Mouse (Mus musculus) kidney, postnatal 4 days (tissue): ENCODE results near the gene Slc6a17.

Experiments used
- DNase-seq, 2 experiments: peaks; one replicate each; pipeline ENCODE4 v3.0.0; 2021; ENCODE audit warnings: mixed read lengths in 2 of 2

The Slc6a17 gene

DNA sequence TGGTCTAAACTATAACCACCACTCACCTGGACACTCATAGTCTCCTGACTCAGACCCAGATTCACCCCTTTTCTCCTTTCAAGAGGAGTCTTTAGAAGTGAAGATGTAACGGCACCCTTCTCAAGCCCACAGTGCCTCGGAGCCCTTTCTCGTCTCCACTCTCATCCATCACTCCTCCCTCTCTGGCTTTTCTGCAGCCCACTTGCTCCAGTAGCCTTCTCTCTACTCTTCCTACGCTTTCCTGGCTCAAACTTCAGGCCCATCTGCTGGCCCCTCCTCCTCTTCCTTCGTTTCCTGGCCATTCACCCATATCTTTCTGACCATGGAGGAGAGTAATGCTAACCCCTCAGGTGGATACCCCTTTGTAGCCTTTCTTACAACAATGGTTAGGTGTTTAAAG lies 3.1 kb upstream of the Slc6a17 start:
- DNase-seq, result no peak

DNA sequence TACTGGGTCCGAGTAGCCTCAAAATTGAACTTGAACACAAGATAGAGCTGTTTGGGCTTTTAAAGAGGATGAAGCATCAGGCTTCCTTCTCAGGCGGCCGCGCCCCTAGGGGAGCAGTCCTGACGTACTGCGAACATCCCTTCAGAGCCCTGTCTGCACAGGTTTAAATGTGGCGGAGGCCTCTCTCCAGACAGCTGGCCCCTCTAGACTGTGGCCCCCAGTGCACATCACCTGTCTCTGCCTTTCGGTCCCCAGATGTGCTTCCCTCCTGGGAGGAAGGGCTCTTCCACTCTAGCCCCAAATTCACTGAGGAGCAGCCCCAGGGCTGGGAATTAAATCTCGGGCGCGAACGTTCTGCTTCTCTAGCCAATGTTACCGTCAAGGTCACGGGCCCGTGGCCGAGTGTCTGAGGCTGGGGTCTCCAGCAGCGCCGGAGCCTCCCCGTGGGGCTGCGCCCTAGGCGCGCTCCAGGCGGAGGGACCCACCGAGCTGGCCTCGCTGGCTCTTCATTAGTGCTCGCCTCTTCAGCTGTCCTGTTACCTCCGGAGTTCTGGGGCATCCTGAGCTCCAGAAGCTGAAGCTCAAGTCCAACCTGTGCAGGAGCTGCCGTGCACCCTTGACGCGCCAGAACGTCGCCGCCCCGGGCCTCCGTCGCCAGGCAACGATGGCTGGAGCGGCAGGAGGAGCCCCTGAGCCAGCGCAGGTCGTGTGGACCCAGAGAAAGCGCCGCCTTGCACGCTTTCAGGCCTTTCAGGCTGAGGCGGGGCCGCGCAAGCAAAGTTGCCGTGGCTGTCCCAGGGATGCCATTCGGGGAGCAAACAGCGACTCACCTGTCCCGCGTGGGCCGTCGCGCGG lies 815 bp downstream of the Slc6a17 start:
- DNase-seq, result peak; percentile 59 to 73

DNA sequence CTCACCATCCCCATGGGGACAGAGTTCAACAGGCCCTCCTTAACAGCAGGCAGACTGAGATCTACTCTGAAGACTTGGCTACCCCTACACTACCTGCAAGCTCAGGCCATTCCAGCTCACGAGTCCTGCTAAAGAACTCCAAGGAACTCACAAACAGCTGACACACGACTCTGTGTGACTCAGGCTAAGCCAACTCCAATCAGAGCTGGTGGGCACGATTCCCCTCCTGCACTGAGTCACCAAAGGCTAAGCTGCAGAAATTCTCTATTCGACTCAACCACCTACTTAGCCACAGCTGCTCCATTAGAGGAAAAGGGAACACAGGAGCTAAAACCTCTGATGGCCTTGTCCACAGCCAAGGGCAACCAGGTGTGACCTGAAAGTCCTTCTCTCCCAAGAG lies 1.8 kb downstream of the Slc6a17 start:
- no peak for DNase-seq

DNA sequence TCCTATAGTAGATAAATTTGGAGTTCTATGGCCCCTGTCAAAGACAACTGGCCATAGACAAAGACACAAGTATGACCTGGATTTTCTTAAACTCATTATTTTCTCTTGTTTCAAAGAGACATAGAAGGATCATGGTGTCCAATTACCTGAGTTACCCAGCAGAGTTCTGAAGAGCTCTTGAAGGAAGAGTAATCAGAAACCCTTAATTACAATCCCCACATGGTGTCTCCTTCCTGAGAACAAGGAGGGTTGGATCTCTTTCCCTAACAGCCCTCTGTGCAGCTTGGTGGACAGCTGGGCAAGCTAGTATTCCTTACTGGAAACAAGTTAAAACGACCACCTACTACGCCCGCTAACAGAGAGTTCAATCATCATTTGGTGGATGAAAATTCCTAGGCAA lies 6.4 kb downstream of the Slc6a17 start:
- DNase-seq, result no peak

DNA sequence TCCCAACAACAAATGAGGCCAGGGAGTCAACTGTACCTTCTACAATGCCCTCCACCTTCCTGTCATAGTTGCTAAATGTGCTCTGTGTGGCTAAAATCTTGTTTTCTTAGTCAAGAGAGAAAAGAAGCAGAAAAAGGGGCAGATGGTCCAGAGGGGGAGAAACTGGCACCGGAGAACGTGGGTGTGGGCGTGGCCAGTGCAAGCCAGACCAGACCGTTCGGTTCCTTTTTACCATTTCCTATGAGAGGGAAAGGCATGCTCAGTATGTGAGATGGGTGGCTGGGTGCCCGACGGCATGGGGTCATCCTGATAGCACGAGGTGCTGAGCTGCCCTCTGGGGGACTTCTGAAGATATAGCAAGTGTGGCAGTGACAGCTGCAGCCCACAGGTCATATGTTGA lies 9.1 kb downstream of the Slc6a17 start:
- no peak for DNase-seq

DNA sequence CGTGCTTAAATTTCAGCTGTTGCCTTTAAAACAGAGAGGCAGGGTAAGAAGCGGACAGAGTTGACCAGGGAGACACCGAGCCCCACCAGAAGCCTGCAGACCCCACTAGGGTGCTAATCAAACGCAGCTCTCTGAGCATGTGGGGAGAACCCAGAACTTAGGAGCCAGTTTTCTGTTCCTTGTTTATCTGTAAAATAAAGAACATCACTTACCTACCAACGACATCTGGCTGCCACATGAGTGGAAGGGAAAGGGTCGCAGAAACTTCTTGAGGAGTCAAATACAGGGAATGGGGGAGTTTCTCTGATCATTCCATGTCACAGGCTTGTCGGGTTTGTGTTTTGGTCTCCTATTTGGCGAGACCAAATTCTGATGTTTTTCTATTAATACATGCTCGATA lies 9.9 kb downstream of the Slc6a17 start:
- DNase-seq, result no peak

DNA sequence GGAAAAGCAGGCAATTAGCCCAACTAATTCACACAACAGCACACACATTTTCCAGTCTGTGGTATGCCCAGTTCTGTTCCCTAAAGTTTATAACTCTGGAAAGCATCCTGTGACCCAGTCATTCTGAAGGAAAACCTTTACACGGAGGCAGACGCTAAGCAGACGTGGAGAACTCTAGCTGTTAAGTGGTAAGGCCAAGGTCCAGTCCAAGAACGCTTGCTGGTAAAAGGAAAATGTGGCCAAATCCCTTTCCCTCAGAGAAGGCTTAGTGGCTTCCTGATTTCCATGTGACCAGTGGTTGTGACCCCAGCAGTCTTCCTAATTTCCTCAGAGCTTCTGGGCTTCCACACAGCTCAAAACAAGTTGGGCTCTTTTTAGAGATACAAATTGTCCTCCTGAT lies 11.3 kb downstream of the Slc6a17 start:
- no peak for DNase-seq

DNA sequence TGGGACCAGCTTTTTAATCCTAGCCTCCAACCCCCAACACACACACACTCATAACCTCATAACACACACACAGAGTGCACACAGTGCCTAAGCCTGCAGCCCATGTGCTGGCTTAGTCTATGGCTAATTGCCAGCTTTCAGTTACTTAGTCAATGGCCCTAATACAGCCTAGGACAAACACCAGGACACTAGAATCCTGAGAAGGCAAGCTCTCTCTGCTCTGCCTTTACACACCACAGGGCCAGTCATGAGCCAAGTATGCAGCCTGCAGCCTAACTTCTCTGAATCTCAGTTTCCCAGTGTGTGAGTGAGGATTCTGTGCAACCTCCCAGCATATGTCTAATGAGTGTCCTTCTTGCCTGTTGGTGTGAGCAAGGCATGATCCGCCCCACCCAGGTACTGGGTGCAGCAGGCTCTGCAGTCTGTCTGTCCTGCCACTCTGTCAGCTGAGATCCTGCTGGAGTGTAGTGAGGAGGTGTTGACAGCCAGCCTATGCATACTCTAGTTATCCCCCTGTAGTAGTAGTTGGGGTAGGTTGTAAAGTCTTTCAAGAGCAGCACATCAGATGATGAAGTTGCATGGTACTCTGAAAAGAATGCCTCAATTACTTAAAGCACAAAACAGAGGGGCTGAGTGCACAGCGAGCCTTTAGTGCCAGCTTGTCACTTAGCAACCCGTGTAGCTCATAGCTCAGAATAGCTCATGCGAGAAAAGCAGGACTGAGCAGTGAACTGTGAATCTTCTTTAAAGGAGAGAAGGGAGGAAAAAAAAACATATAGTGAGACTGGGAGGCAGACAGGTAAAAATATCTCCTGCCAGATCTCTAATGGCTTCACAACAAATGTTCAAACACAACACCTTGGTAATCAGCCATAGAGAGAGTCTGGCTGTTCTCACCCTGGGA lies 12.1 kb downstream of the Slc6a17 start:
- peak; percentile 39 to 59 for DNase-seq

DNA sequence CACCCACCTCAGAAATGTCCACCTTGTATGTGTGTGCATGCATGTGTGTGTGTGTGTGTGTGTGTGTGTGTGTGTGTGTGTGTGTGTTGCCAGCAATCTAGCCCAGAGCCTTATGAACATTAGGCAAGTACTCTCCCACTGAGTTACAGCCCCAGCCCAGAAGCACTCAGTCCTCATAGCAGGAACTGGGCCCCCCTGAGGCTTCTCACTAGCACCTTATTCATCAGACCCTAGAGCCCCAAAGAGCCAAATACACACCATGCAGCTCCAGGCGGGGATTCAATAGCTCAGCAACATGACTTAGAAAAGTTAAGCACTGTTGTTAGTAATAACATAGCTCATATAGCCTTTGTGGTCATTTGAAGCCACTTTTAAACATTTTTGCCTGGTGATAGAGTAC lies 13.3 kb downstream of the Slc6a17 start:
- no peak for DNase-seq

DNA sequence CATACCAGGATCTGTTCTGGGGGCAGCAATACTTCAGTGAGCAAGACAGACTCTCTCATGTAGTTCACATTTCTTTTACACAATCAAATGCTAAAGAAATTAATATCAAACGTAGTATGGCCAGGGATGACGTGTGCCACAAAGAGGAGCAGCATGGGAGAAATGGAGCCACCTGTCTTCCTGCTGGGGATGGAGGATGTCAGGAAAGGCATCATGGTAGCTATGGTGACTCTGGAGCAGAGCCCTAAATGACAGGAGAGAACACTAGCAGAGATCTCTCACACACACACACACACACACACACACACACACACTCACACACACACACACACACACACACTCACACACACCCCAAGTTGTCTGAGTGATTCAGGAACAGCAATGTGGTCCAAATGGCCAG lies 14.1 kb downstream of the Slc6a17 start:
- DNase-seq, result no peak

DNA sequence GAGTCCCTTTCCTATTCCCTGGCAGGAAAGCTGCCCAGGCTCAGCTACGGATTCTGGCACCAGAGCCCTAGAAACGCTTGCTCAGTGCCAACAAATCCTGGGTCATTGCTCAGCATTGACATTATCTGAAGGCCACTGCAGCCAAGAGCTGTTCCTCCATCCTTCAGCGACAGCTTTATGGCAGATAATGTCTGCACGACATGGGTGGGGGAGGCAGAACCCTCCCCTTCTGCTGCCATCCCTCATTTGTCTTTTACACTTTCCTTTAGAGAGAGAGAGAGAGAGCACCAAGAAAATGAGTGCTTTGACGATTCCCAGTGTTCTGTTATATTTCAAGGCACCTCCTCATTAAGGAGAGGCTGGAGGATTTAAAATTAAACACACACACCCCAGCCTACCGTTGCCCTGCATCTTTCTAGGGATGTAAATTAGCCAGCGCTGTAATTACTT lies 16.1 kb downstream of the Slc6a17 start:
- no peak for DNase-seq

DNA sequence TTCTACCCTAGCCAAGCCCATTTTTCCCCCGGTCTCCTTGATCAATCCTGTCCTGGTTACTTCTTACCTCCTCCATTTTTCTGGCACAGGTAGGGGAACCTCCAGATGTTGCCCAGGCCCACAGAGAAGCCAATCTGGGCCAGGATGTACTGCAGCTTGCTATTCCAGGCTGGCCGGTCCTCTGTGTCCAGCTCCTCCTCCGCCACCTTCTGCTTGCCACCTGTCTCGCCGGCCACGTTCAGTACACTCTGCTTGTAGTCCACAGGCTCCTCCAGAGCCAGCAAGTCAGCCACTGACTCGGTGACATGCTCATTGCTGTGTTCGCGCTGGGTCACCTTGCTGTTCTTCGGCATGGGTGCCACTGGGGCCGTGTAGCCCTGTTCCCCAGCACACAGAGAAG lies 17.5 kb downstream of the Slc6a17 start:
- DNase-seq, result no peak

DNA sequence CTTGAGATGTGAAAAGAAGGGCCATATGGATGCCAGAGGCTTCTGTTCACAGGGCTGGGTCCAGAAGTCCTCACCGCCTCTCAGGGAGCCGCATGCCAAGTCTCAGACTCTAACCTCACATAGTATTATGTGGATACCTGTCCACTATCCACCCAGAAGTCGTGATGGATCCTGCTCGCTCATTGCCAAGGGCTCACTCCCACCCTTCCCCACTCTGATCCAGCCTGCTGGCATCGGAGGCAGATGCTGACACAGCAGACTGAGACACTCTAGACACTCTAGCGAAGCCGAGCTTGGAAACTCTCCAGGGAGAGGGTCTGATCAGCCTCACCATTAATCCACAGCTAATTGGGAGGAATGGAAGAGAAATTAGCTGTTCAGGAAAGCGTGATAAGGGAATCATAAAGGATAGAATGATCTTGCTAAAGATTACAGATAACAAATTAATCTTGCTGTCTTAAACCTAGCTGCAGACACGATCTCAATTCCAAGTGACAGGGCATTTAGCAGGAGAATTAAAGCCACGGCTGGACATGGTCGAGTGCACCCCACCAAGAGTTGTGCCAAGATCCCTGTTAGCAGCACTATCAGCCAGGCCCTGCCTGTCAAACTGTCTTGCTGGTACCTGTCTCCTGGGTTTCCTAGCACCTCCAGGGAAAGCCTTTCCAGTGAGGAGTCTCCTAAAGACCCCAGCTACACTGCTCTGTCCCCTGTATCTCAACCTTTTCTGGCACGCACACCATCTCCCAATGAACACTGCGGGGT lies 21.6 kb downstream of the Slc6a17 start:
- no peak for DNase-seq

DNA sequence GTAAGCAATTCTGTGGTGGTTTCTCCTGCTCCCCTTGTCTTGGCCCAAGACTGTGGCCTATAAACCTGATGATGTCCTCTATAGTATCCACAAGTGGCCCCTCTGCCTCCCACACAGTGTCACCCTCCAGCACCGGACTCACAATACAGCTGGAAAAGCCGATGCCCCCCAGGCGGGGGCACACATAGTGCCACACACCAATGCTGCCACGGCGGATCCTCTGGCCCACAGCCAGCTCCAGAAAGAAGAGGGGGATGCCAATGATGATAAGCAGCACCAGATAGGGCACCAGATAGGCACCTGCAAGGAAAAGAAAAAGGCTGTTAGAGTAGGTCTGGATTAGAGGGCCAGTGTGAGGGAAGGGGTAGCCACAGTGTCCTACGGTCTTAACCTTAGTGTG lies 22.3 kb downstream of the Slc6a17 start:
- no peak for DNase-seq

DNA sequence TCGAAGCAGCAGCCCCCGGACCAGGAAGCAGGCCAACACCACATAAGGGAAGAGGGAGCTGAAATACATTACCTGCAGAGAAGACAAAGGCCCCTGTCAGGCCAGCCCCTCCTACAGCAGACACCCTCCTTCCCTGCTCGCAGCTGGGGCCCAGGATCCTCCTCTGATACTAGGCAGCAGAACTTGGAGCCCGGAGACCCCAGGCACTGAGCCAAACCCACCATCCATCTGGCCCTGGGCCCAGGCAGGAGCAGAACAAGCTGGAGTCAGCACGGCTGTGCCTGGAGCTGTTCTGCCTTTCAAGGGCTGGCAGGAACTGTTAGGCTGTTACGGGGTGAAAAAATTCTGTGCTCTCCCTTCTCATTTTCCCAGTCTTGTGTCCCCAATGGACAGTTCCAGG lies 26.4 kb downstream of the Slc6a17 start:
- peak; percentile 80 to 83 for DNase-seq

DNA sequence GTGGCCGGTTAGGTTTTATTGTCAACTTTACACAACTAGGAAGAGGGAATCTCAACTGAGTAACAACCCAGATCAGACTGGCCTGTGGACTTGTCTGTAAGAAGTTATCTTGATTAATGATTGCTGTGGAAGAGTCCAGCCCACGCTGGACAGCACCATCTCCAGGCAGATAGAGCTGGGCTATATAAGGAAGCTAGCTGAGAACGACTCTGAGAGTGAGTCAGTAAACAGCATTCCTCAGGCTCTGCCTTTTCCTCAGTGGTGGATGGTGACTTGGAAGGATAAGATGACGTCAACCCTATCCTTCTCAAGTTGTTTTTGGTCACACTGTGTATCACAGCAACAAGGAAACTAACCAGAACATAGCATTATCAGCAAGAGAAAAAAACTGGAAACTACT lies 29.2 kb downstream of the Slc6a17 start:
- no peak for DNase-seq

DNA sequence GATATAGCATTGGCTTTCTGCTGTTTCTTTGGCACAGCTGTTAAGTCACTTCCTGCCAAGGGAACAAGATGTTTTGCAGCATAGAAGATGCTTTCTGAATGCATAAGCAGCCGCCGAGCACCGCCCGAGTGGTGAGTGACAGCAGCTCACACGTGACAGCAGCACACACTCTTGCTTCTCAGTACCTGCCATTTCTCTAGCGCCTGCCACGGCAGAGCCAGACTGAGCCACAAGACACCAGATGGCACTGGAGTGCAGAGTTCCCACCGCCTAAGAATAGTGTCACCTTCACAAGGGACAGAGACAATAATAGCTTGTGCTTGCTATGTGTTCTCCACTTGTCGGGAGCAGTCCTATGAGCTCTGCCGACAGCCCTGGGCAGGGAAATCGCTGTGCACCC lies 34.5 kb downstream of the Slc6a17 start:
- DNase-seq, result no peak

DNA sequence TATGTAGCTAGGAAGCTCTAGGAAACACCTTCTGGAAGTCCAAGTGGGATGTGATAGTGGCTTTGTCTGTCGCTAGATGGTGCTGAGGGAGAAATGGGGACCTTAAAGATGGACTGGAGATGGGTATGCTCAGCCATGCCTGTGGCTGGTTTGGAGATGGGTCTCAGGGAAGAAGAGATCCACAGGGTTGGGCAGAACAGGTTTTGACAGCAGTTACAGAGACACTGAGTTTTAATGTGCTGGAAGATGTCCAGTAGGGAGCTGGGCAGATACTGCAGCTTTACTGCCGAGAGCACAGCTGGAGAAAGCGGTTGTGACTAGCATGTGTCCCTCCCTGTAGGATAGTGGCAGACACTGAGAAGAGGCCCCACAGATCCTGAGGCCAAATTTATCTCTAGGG lies 37.2 kb downstream of the Slc6a17 start:
- no peak for DNase-seq

DNA sequence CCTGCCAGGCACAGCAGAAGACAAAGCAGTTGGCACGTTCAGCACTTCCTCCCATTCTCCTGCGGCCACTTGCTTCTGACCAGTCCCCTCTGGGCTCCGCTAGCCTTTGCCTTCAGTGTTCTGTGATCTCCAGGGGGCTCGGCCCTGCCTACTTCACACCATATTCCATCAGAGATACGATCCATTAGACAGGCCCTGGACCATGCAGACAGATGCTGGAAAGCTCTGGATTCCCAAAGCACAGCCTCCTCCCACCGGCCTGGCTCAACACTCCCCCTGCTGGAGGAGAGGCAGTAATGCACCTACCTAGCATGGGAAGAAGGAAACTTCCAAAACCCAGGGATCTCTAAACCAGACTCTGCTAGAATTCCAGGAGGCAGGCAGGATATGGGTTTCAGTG lies 45.6 kb downstream of the Slc6a17 start:
- DNase-seq, result peak; percentile 49 to 54

DNA sequence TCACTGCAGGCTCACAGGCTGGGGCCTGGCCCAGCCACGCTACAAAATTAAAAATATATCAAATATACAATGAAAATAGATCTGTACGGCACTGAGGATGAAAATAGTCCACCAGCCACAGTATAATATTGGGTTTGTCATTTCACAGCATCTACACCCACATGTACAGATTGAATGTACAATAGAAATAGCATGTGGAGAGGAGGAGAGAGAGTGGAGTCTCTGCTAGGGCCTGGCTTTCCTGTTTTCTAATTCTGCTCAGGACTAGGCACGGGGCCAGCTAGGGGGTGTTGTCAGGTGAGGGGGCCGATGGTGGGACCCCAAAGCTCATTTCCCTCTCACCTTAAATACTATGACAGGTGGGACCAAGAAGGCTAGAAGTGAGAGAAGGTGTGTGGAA lies 48.8 kb downstream of the Slc6a17 start:
- no peak for DNase-seq

DNA sequence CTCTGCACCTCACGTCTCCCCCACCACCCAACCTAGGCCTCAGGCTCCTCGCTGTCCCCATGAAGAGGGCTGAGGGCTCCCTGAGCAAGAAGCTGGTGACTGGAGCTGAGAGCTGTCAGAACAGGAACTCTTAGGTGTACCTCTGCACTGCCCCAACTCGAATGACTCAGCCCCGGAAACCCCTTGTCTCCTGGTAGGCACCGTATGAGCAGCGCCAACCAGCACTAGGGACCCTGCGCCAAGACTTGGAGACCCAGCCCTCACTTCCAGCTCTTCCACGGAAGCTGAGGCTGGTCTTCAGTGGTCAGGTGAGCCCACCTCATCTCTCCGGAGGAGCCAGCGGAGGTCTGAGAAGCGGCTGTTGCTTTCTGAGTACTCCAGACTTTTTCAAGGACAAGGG lies 49.7 kb downstream of the Slc6a17 start:
- no peak for DNase-seq

DNA sequence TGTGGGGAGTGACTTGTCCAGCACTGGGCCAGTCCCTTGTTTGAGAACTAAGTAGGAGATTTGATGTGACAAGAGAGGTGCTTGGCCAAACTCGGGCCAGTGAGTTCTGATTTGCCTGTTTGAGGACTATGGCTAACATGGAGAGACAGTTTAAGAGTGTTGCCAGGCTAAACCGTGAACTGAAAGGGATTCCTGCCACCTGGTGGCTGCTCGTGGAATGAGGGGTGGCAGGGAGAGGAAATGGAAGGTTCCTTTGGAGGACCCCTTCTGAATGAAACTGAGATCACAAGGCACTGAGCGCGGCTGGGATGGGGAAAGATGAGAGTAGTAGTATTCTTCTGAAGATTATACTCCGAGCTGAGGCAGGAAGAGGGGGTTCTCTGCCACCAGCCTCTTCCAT lies 51.2 kb downstream of the Slc6a17 start:
- peak; percentile 89 to 90 for DNase-seq

DNA sequence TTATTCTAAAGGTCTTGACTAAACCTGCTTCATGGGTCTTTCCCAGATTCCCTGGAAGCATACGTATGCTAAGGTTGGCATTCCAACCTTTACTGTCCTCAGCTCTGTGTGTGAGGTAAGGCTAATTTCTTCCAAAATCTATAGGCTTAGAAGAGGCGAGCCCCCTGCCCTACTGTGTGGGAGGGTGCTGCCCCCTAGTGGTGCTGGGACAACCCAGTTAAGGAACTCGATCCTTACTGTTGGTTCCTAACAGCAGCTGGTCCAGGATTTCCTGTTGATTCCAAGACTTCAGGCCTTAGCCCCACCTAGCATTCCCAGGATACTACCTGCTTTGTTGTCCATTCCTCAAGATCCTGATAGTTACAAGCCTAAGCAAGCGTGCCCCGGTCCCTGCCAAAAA lies 55.7 kb downstream of the Slc6a17 start:
- peak; percentile 87 to 89 for DNase-seq
